Mouse (Mus musculus): Measurements from ENCODE around the gene Tnnt3.

The Tnnt3 gene

DNA sequence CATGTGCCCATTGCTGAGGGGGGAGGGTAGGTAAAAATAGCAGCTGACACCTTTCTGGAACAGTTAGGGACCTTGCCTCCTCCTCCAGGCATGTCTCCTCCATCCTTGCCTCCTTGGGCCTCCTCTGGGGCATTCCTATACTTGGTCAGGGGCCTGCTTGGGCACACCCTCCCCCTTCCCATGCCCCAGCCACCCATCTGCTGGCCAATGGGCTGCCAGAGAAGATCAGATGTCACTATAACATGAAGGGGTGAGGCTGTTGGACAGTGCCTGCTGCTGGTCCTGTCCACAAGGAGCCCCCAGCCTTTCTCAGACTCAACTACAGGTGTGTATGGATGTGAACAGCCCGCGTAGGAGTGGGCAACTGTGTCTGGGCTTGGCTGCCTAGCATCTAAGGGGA is at the start of gene Tnnt3:
TSS of gene Tnnt3 (plus strand) at position 262 of the 400 bp plus-strand sequence.
- no peak for TF ChIP-seq GATA4 (IDR thresholded peaks at IDR 0.05; ENCODE audit: insufficient replicate concordance, low read length)

DNA sequence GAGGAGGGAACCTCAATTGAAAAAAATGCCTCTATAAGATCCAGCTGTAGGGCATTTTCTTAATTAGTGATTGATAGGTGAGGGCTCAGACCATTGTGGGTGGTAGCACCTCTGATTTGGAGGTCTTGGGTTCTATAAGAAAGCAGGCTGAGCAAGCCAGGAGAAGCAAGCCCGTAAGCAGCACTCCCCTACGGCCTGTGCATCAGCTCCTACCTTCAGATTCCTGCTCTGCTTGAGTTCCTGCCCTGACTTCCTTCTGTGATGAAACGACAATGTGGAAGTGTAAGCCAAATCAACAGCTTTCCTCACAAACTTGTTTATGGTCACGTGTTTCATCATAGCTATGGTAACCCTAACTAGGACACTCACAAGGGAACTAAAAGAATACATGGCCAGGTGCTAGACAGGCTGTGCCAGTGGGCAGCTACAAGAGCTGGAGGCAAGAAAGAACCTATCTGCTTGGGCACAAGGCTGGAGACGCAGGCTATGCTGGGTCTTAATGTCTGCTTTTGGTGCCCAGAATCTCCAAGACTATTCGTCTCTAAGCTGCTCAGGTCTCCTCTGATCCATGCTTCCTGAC is 49.5 kb upstream of the Tnnt3 start:
- no peak for TF ChIP-seq GATA4 (IDR thresholded peaks at IDR 0.05; ENCODE audit: insufficient replicate concordance, low read length)

DNA sequence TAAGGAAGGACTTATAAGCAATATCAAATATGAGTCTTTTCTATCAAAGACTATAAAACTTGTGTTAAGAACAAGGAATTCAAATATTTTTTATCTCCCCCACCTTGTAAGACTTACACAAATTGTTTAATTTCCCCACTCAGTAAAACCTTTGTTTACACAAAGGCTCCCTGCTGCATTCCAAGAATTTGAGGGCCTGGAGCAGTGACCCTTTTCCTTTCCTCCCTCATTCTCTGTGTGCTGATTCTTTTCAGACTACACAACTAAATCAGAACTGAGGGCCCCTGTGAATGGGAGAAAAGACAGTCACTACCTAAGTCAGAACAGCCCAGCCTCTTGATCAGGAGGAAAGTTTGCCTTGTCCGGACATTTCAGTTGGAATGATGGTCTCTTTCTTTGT is 43.9 kb upstream of the Tnnt3 start:
- no peak for TF ChIP-seq GATA4 (IDR thresholded peaks at IDR 0.05; ENCODE audit: insufficient replicate concordance, low read length)

DNA sequence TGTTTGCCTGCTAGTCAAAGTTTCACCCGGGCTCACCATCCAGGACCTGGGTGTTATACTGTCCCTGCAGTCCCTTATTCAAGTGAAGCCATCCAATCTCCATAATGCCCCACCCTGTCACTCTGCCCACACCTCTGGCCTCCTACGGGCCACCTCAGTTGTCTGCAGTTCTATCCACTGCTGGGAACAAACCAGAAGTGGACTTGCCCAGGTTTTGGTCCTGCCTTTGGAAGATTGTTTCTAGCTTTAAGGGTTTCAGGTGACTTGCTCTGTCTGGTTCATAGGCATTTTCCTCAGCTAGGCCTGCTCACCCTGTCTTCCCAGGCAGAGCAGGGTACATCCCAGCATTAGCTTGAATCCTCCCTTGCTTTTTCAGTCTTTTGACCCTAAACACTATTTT is 43.4 kb upstream of the Tnnt3 start:
- TF ChIP-seq GATA4 (IDR thresholded peaks at IDR 0.05; ENCODE audit: insufficient replicate concordance, low read length), result no peak

DNA sequence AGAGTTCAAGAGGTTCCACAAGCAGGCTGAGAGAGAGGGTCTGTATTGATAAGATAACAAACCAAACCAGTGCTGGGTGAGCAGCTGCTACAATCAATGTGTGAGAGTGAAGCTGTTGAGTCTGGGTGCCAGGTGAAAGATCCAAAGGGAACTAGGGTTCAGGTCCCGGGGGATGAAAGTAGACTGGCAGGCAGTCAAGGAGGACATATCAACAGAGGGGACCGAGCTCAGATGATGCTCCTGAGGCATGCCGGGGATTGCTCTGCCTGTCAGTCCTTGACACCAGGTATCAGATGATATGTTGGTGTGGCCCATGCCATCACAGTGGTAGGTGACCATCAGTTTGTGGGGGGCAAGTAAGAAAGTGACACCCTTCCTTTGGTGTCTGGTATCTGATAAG is 41.8 kb upstream of the Tnnt3 start:
- TF ChIP-seq GATA4 (IDR thresholded peaks at IDR 0.05; ENCODE audit: insufficient replicate concordance, low read length), result no peak

DNA sequence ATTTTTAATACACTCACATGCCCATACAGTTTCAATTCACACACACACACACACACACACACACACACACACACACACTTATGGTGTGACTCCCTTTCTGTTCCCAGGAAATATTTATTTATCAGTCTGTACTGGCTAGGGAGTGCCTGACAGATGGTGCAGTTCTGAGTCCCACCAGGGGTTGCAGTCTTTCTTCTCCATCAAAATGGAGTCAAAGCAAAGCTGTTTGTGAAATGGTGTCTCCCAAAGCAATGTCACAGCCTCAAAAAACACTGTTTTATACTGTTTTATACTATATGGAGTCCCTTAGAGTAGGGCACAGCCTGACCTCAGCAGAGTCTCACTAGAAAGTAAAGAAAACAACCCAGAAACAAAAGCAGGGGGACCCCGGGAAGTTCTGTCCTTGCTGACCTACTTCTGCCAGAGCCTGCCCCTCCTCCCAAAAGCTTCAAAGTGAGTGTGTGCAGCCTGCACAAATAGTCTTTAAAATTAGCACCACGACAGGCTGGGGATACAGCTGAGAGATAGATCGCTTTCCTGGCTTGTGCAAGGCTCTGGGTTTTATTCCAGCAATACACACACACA is 41.3 kb upstream of the Tnnt3 start:
- TF ChIP-seq GATA4 (IDR thresholded peaks at IDR 0.05; ENCODE audit: insufficient replicate concordance, low read length), result no peak

DNA sequence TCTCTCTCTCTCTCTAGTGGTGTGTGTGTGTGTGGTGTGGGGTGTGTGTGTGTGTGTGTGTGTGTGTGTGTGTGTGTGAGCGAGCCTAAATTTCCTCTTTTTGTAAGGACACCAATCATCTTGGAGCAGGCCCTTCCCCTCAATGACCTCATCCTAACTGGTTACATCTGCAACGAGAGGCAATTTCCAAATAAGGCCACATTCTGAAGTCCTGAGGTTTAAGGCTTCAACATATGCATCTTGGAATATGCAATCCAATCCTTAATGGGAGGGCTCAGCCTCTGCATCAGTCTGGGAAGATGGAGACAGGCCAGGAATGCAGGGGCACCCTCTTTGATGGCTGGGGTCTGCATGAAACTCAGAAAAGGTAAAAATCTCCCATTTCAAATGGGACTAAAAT is 40.6 kb upstream of the Tnnt3 start:
- no peak for TF ChIP-seq GATA4 (IDR thresholded peaks at IDR 0.05; ENCODE audit: insufficient replicate concordance, low read length)

DNA sequence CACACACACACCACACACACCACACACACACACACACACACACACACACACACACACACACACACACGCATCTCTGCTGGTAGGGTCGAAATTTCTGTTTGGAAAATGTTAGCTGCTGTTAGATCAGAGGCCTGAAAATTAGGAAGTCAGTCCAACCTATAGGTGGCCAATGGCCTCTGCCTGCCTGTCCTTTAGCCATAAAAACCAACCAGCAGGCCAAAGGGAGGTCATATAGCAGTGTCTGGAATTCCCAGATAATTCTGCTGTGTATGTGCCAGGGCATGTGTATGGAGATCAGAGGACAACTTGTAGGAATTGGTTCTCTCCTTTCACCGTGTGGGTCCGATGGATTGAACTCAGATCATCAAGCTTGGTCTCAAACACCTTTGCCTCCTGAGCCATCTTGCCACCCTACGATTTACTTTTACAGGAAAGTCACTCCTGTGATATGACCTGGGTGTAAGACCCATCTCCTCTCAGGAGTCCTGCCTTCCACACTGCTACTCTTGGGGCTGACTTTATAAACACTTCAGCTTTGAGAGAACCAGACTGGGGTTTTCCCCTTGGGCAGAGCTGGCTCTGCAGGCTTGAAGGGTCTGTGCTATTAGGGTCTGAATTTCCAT is 39.8 kb upstream of the Tnnt3 start:
- no peak for TF ChIP-seq GATA4 (IDR thresholded peaks at IDR 0.05; ENCODE audit: insufficient replicate concordance, low read length)

DNA sequence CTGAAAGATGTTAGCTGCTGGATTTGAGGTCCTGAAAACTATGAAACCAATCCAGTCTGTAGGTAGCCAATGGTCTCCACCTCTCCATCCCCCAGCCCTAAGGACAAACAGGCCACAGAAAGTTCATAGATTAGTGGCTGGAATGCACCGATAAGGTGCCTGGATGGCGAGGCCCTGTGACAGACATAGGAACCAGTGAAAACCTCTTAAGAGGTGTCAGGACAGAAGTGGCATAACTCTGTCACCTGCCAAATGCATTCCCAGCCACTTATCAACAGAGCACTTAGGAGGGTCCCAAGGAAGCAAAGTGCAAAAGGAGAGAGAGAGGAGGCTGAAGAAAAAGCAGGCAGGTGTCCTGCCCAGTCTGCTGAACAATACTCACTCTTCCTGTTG is 39.3 kb upstream of the Tnnt3 start:
- no peak for TF ChIP-seq GATA4 (IDR thresholded peaks at IDR 0.05; ENCODE audit: insufficient replicate concordance, low read length)

DNA sequence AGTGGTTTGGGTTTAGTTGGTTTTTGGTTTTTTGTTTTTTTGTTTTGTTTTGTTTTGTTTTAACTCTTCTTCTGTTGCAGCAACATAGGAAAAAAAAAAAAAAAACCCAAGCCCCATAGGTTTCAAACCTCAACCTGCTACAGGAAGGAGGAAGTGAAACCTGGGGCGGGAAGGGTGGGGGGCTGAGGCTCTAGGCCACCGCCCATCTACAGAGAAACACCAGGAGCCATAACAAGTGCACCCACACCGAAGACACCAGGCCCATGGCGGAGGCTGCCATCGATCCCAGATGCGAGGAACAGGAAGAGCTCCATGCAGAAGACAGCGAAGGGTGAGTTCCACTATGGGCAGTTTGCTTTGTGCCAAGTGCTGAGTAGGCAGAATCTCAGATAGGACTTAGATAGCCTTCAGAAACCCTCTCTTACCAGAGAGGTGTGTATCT is 38.0 kb upstream of the Tnnt3 start, which contains the start of gene Lsp1:
TSS of gene Lsp1 (plus strand) at position 174 of the 442 bp plus-strand sequence.
- no peak for TF ChIP-seq GATA4 (IDR thresholded peaks at IDR 0.05; ENCODE audit: insufficient replicate concordance, low read length)

DNA sequence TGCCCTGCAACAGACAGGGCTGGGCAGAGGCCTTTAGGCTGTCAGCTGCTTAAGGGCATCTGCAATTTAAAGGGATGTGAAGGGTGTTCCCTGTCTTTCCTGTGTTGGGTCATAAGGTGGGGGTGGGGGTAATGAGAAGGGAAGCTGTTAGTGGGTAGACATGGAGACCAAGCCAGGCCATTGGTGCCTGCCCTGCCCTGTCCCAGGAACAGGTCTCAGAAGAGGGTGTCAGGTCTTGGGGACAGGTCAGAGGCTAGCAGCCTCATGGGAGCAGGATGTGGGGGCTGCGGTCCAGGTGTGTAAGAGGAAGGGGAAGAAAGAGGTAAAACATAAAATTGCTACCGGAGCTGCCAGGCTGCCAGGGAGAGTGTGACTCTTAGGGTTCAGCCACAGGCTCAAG is 37.2 kb upstream of the Tnnt3 start:
- no peak for TF ChIP-seq GATA4 (IDR thresholded peaks at IDR 0.05; ENCODE audit: insufficient replicate concordance, low read length)

DNA sequence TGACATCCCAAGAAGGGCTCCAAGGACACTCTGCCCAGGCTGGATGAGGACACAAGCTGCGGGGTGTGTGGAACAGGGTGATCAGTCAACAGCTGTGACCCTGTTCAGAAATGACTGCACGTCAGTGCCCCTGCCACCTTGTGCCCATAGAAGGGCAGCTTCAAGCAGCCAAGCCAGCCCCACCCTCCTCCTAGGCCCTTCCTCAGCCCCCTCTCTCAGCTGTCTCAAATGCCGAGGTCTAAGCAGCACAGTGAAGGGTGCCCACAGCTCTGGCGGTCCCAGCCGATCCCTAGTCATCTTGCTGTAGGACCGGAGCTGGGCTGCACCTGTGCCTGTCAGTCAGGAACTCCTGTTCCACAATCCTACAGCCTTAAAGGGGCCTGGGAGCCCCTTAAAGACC is 36.4 kb upstream of the Tnnt3 start:
- no peak for TF ChIP-seq GATA4 (IDR thresholded peaks at IDR 0.05; ENCODE audit: insufficient replicate concordance, low read length)

DNA sequence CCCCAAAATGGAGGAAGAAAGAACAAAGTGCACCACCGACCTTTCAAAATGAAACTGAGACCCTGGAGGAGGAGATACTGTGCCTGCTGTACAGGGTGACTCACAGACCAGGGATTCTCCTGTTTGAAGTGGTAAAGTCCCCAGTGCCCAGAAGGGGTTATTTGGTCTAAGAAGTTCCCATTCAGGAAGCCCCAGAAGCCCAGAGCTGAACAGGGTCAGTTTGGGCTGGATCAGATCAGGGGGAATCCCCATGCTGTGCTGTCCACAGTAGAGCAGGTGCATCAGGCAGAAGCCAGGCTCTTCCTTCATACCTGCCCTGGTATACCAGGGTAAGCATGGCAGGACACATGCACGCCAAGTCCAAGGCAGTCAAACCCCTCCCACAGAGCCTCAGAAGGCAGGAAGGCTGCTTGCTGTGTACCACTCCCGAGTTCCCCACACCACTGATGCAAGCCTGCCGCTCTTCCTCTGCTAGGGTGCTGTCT is 36.0 kb upstream of the Tnnt3 start:
- TF ChIP-seq GATA4 (IDR thresholded peaks at IDR 0.05; ENCODE audit: insufficient replicate concordance, low read length), result no peak

DNA sequence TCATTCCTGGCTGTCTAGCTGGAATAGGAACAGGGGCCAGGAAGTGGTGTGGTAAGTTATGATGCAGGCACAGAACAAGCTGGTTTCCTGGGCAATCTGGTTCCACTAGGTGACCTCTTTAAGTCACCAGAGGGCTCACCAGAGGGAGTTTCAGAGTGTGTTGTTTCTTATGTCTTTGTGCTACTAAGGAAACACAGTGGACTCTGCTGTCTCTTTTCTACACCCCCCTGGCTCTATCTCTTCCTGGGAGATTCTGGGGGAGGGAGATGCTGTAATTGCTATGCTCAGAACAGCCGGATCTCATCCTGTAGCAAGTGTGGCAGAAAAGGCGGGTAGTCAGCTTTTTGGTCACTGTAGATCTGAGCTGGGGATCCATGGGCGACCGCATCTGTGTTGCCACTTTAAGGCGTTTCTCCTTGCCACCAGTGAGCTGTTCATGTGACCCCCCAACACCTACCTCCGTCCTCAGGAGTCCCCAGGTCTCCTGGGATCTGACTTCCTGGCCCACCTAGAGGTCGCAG is 28.4 kb upstream of the Tnnt3 start:
- no peak for TF ChIP-seq GATA4 (IDR thresholded peaks at IDR 0.05; ENCODE audit: insufficient replicate concordance, low read length)

DNA sequence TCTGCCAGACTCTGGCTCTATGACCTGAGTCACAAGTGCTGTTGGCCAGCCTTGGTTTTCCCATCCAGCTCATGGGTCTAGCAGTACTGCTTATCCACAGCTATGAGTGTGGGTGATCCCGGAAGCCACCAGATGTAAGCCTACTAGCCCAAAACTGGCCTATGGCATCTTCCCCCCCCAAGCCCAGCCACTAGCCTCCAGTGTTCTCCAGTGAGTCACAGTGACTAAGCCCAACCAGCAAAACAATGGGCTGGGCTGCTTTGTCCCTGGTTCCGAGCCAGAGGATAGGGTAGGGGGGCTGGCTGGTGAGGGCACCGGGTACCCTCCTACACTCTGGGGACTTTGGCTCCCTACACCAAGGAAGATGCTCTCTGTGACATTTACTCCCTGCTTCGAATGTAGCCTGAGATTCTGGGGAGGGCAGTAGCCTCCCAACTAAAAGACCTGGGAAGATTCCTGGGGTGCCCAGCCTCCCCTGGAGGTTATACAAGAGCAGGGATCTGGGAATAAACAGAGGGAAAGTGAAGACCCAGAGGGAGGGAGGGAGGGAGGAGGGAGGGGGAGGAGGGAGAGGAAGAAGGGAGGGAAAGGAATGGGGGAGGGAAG is 27.7 kb upstream of the Tnnt3 start:
- no peak for TF ChIP-seq GATA4 (IDR thresholded peaks at IDR 0.05; ENCODE audit: insufficient replicate concordance, low read length)

DNA sequence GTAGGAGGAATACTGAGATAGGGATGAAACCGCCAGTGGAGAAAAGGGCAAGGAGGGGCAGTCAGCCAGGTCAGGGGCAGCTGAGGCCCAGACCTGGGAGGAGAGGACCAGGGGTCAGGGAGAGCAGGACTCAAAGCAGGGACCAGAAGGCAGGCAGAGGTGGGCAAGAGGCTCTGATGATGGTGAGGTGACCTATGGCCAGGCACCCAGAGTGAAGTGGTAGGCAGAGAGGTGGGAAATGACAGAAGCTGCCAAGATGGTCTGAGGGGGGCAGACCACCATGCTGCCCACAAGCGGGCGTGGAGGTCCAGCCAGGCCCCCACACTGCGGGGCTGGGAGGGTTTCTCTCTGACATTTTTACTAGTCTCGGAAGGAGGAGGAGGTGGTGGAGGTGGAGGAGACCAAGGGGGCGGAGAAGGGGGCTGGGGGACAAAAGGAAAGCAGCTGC is 27.2 kb upstream of the Tnnt3 start:
- no peak for TF ChIP-seq GATA4 (IDR thresholded peaks at IDR 0.05; ENCODE audit: insufficient replicate concordance, low read length)

Measured in liver, adult (tissue).